Mouse (Mus musculus): ENCODE measurements at regions not wholly inside any gene's neighbourhood (a gene's known extent, or its start where the extent isn't known, plus 50 kb on each side); places are given as distances from the start of the nearest gene placed in this dataset.
A peak's percentile ranks its signal among the peaks of the same experiment; 100 is the strongest.
"Not testable (repeated sequence)": the region's sequence is repeated elsewhere in the genome, so short reads cannot be mapped to it uniquely, and the experiment has no call there.

DNA sequence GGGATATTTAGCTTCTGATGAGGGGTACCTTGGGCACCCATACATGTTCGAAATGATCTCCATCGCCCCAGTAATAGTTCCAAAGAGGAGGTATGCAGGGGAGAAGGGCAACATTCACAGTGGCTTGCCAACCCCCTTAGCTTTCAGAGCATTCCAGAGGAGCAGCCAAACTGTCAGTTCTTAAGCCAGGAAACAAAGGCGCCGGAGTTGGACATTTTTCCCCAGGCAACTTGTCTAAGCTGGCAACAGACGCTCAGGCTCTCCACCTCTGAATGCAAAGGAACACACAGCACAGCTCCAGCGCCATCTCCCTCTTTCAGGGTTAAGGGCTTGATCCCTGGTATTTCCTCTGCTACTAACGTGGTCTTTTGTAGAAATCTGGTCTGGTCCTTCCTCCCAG lies 169.2 kb upstream of the Kit start:
- DNase-seq (ENCODE audit: low spot score): no peak

DNA sequence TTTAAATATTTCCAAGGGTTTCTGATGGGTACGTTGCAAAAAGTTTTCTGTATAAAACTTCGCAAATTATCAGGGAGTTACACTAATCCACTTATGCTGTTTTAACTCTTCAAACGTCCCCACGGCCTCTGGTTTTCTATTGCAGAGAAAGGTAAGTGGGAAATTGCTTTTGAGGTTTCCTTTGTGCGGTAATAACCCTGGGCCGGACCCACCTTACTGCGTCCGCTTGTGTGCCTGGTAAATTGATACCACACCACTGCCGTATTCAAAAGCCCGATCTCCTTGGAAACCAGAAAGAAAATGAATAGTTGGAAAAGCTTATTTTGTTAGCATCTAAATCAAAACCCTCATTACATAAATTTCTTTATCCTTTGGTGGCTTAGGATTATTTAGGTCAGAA lies 167.0 kb upstream of the Kit start:
- DNase-seq (ENCODE audit: low spot score): no peak

DNA sequence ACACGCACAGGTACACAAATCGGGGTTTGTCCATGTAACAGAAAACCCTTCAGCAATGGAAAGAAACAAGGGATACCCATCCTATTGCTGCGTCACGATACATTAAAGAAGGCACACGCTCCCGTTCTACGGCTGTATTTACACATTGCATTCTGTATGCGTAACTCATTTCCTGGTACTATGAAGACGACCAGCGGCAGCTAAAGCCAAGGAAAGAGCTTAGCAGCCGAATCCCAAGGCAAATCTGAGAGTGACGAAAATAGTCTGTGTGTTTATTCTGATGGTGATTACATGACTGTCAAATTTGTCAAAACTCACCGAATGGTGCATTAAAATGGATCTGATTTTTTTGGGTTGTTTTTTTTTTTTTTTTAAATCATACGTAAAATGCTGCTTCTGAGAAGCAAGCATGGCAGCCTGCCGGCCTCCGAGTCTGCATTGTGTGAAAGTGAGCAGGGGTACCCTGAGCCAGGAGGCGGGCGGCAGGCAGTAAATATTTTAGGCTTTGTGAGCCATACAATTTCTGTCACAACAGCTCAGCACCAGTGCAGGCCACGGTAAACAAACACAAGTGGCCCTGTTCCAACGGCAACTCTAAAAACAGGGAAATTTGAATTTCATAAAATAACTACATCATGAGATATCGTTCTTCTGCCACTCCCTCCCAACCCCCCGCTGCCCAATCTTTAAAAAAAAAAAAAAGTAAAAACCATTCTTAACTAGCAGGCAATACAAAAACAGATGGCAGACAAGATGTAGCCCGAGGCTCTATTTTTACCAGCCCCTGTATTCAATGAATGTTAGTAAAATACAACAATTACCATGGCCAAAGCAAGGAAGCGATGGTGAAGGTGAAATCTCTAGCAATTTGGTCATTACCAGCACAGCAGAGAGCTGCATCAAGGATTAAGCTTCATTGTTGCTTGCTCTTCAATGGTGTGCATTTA lies 164.2 kb upstream of the Kit start:
- DNase-seq (ENCODE audit: low spot score): no peak

DNA sequence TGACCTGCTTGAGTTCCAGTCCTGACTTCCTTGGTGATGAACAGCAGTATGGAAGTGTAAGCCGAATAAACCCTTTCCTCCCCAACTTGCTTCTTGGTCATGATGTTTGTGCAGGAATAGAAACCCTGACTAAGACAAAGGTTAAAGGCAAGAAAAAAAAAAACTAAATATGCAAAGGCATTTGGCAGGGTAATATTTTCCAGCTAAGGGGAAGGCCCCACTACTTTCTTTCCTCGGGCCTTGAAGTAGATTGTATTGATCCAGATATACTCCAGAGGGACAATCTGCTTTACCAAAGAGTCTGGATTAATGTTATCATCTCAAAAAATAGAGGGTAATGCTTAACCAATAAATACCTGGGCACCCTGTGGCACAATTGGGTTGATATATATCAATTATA lies 155.4 kb upstream of the Kit start:
- DNase-seq (ENCODE audit: low spot score): not testable (repeated sequence)

DNA sequence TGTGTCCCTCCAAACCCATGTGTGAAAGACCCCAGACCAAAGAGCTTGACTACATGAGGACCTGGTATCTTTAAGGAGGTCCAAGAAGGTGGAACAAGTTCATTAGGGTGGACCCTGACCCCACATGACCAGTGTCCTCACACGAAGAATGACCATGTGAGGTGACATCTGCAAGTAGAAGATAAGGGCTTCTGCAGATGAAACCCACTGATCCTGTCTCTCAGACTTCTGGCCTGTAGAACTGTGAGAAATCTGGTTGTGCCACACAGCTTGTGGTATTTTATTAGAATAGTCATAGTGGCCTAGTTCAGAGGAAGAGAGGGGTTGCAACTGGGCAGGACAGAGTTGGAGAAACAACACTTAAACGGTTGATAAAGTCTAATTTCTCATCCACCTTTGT lies 141.8 kb upstream of the Kit start:
- no peak for DNase-seq (ENCODE audit: low spot score)

DNA sequence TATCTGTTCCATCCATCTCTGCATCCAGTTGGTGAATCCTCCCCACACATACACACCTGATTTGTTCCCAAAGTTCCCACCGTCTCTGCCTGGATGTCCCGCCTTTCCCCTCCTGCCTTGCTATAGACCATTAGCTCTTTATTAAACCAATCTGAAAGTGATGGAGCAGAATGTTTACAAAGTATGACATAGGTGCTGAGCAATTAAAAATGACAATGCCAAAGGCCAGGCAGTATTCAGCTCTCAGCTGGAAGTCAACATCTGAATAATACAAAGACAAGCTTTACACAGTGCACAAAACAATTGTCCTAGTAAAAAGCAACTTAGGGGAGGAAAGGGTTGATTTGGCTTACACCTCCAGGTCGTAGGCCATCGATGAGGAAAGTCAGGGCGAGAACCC lies 136.8 kb upstream of the Kit start:
- no peak for DNase-seq (ENCODE audit: low spot score)

DNA sequence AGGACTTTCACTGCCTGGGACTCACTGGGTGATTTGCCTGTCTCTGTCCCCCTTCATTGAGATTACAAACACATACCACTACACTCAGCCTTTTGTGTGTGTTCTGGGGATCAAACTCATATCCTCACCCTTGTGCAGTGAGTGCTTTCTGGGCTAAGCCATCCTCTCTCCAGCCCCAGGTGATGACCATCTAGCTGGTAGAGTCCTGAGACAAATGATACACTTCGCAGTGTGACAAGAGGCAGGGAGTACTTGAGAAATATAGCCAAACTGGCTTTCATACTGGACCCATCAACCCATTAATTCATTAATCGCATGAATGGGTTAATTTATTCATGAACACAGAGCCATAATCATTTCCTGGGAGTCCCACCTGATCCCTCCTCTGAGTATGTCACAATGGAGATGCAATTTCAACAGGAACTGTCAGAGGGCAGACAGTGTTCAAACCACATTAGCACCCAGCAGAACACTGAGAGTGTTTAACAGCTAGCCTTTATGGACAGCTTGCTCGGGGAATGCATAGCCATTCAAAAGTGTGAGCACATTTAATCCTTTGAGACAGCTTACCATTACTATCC lies 130.6 kb upstream of the Kit start:
- no peak for DNase-seq (ENCODE audit: low spot score)

DNA sequence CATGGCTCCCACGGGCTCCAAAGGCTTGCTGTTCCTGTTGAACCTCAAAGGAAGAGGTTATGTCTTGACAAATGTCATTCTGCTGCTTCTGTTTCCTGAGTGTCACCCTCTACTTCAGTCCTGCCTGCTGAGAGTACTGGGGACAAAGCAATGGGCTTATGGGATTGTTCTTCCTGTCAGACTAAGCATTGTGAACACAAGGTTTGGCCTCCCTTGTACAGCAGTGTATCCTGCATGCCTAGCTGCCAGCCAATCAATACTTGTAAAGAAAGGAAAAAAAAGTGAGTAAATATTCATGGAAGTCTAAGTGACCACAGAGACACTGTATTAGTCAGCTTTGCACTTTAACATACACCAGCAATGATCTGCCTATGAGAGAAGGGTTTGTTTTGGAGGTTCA lies 128.3 kb upstream of the Kit start:
- DNase-seq (ENCODE audit: low spot score): no peak

DNA sequence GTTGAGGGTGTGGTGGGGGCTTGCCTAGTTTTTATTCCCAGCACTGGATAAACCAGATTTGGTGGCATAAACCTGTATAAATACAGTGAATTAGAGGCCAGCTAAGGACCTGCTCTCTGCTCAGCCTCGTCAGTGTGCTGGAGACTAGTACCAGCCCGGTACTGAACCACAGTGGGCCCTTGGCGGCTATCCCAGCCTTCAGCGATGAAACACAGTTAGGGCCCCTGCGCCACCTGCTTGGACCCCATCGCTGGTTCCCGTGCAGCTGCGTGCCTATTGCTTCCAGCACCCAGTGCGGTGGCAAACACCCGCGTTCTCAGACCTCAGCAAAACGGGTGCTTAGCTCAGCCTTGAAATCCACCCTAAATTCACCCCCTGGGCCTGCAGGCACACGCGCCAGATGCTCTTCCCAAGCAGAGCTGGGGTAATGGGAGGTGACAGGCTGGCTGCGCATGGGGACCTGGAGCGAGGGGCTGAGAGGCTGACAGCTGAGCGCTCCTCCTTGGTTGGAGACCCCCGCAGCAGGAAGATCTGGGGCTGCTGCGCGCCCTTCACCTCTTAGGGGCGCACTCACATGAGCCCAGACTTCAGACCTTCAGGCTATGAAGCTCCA lies 124.7 kb upstream of the Kit start:
- no peak for DNase-seq (ENCODE audit: low spot score)

DNA sequence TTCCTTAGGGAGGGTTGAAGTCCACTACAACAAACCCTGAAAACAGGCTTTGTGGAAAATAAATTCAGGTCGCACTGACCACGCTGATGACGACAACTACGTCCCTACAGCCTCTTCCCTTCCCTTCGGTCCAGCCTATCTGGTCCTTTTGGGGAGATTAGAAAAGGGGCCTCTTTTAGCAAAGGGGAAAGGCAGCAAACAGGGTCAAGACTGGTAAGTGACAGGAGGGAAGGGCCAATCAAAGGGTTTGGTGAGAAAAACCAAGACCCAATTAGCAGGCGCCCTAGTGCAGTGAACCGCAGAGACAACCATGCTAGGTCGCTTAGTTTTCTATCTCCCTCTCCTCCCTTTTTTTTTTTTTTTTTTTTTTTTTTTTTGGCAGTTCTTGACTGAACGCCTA lies 124.2 kb upstream of the Kit start:
- no peak for DNase-seq (ENCODE audit: low spot score)

DNA sequence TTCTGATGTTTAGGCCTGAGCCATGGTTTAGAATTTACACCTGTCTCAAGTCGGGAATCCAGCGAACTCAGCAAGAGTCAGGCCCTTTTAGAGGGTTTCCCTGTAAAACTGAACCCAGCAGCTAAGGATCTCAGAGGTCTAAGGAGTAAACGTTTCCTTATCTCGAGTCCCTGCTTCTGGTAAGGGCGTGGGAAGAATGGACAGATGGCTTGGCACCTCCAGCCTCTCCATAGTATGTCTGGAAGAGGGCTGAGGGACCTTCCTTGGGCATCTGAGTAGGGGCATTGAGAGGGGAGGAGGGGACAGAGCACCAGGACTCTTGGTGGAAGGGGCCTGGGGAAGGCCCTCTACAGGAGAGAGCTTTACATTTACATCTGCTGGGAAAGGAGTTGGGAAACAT lies 123.6 kb upstream of the Kit start:
- no peak for DNase-seq (ENCODE audit: low spot score)

DNA sequence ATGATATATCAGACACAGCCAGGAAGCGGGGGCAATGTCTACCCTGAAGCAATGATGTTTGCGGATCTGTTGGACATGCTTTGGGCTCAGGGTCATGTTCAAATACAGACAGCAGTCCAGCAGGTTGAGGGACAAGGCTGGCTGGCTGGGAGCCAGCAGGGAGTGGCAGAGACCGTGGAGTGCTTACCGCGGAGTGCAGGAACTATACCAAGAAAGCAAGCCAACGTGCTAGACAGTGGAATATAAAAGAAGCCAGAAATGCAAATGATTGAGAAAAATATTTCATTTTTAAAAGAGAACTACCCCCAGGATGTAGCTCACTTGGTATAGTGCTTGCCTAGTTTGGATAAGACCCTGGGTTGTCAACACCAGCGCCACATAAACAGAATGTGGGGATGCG lies 123.0 kb upstream of the Kit start:
- no peak for DNase-seq (ENCODE audit: low spot score)

DNA sequence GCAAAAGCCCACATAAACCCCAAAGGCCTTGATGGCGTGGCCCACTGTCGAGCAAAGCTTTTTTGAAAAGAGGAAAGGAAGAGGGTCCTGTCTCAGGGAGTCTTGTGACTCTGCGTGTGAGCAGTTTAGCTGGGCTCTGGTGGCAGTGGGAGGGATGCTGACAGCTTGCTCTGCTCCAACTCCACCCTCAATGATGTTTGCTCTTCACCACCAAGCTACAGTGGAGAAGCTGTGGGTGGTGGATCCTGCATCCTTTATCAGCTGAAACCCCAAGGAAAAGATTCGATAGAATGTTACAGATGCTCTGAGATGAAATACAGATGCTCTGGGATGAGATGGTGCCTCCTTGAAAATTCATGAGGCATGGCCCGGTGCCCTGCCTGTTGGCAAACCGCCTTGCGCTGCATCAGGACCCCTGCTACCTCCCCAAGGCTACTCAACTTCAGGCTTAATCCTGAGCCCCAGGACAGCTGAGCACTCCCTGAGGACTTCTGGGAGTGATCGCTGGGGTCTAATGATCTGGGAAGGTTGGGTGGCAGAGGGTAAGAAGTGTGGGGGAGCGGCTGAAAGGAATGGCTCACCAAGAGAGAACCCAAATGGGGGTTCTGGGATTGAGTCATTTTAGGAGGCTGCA lies 120.8 kb upstream of the Kit start:
- DNase-seq (ENCODE audit: low spot score): no peak

DNA sequence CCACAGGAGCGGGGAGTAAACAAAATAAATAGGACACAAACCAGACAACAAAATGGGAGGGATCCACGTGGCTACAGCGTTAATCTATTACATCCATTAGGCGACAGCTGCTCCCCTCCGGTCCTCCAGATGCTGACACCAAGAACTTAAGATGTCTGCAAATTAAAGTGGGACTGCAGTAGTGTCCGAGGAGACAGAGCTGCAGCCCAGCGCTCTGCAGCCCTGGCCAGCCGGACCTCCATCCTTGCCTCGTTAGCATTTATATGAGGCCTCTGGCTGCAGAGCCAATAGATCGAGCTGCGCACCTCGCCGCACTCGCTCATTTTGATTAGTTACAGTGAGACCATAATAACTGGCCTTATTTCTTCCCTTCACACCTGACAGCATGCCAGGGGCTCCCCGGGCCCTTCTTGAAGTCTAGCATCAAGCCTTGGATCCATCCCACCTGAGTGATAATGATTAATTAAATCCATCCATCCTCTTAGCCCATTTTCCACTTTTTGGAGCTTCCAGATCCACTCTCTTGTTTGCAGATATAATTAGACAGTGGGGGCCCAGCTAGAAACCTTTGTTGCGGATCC lies 119.7 kb upstream of the Kit start:
- DNase-seq (ENCODE audit: low spot score): no peak

DNA sequence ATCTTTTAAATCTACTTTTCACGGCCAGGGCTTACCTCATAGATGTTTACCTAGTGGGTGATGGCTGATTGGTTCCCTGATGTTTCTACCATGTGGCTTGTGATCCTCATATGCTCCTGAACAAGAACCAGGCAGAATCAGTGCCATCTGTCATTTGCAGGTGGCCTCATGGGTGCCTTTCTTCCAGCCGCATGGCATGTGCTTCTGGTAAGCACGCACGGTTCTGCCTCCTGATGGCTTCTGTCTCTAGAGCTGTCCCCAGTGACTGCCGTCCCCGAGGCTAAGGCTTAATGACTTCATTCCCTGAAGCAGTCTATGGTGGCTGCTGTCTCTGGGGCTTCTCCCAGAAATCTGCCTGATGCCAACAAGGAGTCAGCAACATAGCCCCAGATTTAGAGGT lies 117.3 kb upstream of the Kit start:
- DNase-seq (ENCODE audit: low spot score): no peak

DNA sequence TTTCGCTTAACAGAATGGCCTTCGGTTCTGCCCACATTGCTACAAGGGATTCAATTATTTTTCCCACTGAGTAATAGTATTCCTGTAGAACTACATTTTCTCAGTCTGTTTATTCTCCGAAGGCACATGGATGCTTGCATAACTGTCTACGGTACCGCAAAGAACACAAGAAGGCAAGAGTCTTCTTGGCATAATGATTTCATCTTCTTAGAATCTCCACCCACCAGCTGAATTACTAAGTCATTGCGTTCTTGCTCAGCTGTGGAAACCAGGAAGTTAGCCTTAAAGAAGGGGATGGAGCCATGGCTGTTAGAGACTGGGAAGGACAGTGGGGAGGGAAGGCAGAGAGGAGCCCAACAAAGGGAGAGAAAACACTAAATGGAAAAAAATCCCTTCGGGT lies 116.4 kb upstream of the Kit start:
- DNase-seq (ENCODE audit: low spot score): no peak

DNA sequence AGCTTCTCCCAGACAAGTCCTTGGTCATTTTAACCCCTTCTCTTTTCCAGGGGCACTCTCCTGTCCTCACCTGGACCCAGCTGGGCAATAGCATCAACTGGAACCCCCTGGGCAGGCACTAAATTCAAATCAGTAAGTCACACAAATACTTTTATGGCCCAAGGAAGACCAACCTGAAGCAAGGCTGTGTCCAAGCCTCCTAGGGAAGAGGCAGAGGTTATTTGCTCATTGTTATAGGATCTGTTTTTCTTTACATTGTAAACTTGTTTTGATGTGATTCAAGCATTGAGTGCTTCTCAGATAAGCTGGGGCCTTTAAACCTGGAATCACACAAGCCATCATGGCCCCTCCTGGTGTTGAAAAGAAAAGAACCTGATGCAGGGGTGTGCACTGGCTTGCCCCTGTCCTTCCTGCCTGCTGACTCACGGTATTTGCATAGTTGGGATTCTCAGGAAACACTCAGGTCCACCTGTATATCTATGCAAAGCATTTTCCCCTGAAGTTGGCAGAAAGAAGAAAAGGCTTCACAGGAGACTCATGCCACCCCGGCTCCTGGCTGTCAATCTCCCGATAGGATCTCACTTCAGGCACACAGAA lies 114.9 kb upstream of the Kit start:
- peak; percentile 18 for DNase-seq (ENCODE audit: low spot score)

DNA sequence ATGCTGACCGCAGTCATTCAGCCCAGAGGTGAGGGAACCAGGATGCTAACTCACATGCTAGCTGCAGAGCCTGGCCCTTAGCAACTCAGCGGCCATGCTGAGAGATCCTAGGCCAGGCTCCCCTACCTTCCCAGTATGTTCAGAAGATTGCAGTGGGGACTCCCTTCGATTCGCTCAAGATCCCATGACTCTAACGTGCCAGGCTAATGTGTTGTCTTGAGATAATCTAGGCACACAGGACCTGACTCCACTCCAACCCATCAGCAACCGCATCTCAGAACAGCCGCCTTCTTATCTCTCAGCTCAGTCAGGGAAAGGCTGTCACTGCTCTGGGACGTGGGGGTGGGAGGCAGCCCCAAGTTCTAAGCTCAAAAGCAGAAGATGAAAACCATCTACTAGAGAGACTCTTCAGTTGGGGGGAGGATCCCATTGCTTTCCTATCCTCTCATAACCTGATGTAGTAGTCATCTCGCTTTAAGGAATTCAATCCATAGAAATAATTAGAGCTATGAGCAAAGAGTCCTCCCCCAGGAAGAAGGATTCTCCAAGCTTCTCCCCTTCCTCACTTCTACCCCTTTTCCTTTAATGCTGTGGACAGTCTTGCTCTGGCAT lies 114.2 kb upstream of the Kit start:
- no peak for DNase-seq (ENCODE audit: low spot score)

DNA sequence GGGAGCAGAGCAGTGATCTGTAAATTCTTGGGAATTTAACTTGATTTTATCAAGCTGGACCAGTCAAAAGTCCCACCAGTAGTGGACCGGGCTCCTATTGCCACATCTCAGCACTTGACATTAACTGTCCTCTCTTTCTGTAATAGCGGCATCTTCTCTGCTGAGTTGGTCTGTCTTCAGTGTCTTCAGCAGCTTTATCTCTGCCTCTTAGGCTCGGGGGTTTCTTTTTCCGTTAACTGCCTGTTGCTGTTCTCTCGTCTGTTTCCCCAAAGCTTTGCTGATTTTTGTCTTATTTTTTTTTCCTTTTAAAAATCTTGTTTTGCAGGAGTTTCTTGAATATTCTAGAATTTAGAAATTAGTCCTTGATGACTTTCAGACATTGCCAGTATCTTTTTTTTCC lies 113.3 kb upstream of the Kit start:
- no peak for DNase-seq (ENCODE audit: low spot score)

DNA sequence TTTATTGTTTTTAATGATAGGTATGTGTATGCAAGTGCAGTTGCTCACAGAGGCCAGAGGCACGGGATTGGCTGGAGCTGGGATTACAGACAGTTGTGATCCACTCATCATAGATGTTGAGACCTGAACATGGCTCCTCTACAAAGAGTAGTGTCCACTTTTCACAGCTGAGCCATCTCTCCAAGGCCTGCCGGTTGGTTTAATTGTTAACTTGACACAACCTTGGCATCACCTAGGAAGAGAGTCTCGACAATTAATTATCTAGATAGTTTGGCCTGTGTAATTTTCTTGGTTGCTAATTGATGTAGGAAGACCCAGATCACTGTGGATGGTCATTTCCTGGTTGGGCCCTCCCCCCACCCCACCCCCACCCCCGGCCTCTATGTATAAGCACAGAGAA lies 111.1 kb upstream of the Kit start:
- DNase-seq (ENCODE audit: low spot score): no peak

DNA sequence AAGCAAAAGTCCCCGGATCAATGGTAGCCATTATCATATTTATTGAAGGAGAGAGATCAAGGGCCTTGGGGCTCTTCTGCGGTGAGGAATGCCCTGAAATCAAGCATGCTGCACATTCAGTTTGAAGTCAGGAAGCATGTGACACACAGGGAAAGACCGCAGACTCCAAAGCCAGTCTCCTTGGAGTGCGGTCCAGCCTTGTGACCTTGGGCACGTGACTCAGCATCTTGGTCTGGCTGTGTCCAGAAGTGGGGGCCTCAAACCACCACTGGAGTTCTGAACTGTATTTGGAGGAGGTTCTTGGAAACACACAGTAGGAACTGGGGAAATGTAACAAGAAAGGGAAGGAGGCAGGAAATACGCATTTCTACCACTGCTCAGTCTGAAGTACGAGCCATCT lies 109.0 kb upstream of the Kit start:
- peak; percentile 24 for DNase-seq (ENCODE audit: low spot score)

DNA sequence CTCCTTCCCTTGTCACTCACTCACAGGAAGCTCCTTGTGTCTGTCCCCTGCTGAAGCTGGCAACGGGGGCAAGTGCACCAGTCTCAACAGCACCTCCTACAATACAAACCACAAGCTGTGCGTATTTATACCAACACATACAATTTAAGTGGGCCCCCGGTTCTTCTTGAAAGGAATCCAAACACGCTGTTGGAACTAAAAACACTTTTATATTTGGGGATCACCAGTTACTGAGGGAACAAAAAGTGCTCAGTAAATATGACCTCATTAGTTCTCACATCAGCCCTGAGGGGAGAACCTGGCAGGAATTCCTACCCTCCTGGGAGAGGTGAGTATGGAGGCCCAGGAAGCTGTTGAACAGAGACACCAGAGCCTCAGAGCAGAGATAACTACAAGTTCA lies 107.8 kb upstream of the Kit start:
- DNase-seq (ENCODE audit: low spot score): no peak
